Mouse (Mus musculus) left cerebral cortex, adult 2 months (tissue): ENCODE data around the gene P3h4. TPM values are rescaled to one million over a fixed set of nuclear protein-coding genes. Genes with fewer than 3 reads are reported as not detected.

ENCODE experiments used
- DNase-seq, 2 experiments: peaks; one replicate each; pipeline ENCODE4 v3.0.0; 2021 to 2022; ENCODE audit warnings: low spot score in 2 of 2, mixed read lengths in 1 of 2; ENCODE audit errors: extremely low spot score in 1 of 2
- H3K27ac ChIP-seq: fragments of 200-600 bp; 2 replicates; pipeline ENCODE4 v1.8.1; 2022
- H3K4me3 ChIP-seq: fragments of 200-600 bp; 2 replicates; pipeline ENCODE4 v1.8.1; 2022
- CTCF ChIP-seq: fragments of 200-600 bp; IDR thresholded peaks from 2 replicates; pipeline ENCODE4 v1.8.1; 2022; ENCODE audit warnings: antibody characterized with exemption, mild to moderate bottlenecking, moderate library complexity
- intact Hi-C: fragments of 180-260 bp; cut with DNase I; formaldehyde crosslinking; loops from one replicate; pipeline ENCODE4 v1.15.1; 2025
- long read RNA-seq, 2 experiments: library from polyadenylated mRNA; stranded (forward); transcript quantifications; one replicate each; pipeline ENCODE4 v2.0.0; 2021; ENCODE audit warnings: borderline mapping rate in 2 of 2
- total RNA-seq, 2 experiments: library from RNA; stranded (reverse); gene quantifications; 2 replicates each; pipeline ENCODE4 v1.2.3; 2021

P3h4 gene
- total RNA-seq, result 1 to 10 TPM; 7.6 to 9.4 TPM
- long read RNA-seq, experiment 1, transcript P3h4-201 (8 exons, 2,178 nt), result major isoform, 12 of 26 reads
- long read RNA-seq, experiment 1, partial matches to known transcripts, result 11 of 26 reads
- long read RNA-seq, experiment 1, other reads (novel, unspliced or antisense), result 3 of 26 reads
- long read RNA-seq, experiment 2, transcript P3h4-201 (8 exons, 2,178 nt), result major isoform, 17 of 23 reads
- long read RNA-seq, experiment 2, partial matches to known transcripts, result 4 of 23 reads
- long read RNA-seq, experiment 2, other reads (novel, unspliced or antisense), result 2 of 23 reads

GRCm38 (mm10) chr11:100414021-100414913 lies at the start of gene P3h4:
Gene P3h4, minus strand, starts transcription at chr11:100414836.
- intact Hi-C loops, result no loop called here
- peak within 1 kb of the TSS; percentile 84 for H3K4me3 ChIP-seq
- peak; percentile 72 to 77 for DNase-seq
- H3K27ac ChIP-seq, result peak within 1 kb of the TSS; percentile 70
- TF ChIP-seq CTCF, result peak; percentile 71

- no peak for TF ChIP-seq CTCF
- intact Hi-C loops, result no loop called here
- Histone ChIP-seq H3K4me3 (no peak overlapping the region), H3K27ac (no peak overlapping the region)
- no peak for DNase-seq
Observed at GRCm38 (mm10) chr11:100462699-100463098, 48.1 kb upstream of the P3h4 start.

GRCm38 (mm10) chr11:100457711-100458110 lies 43.1 kb upstream of the P3h4 start:
- intact Hi-C loops, result no loop called here
- no peak for DNase-seq
- no peak for TF ChIP-seq CTCF

GRCm38 (mm10) chr11:100457247-100457646 lies 42.6 kb upstream of the P3h4 start:
- no peak for TF ChIP-seq CTCF
- intact Hi-C loops, result no loop called here
- DNase-seq, result no peak
- no peak overlapping the region for H3K4me3 ChIP-seq
- no peak overlapping the region for H3K27ac ChIP-seq

More at GRCm38 (mm10) chr11:100457711-100458110, 43.1 kb upstream of the P3h4 start:
- Histone ChIP-seq H3K4me3 (no peak overlapping the region), H3K27ac (no peak overlapping the region)

- intact Hi-C loops, result no loop called here
- Histone ChIP-seq H3K27ac (no peak overlapping the region), H3K4me3 (no peak overlapping the region)
- no peak for DNase-seq
- TF ChIP-seq CTCF, result no peak
Observed at GRCm38 (mm10) chr11:100442625-100443024, 28.0 kb upstream of the P3h4 start.

- peak within 1 kb of the TSS; percentile 91 for H3K27ac ChIP-seq
- TF ChIP-seq CTCF, result no peak
- intact Hi-C loops, result no loop called here
- peak within 1 kb of the TSS; percentile 72 for H3K4me3 ChIP-seq
- DNase-seq, result no peak
Observed at GRCm38 (mm10) chr11:100441797-100442196, 27.2 kb upstream of the P3h4 start, which contains the start of the genes Nt5c3b and Klhl10. Gene Nt5c3b, minus strand, starts transcription at chr11:100441808. Gene Klhl10, plus strand, starts transcription at chr11:100441917.

GRCm38 (mm10) chr11:100440691-100441522 lies 26.3 kb upstream of the P3h4 start:
- intact Hi-C loops, result no loop called here
- no peak for TF ChIP-seq CTCF
- Histone ChIP-seq H3K27ac (peak overlapping the region; percentile 91), H3K4me3 (peak overlapping the region; percentile 72)
- peak; percentile 84 for DNase-seq

- Histone ChIP-seq H3K27ac (no peak overlapping the region), H3K4me3 (no peak overlapping the region)
- TF ChIP-seq CTCF, result no peak
- no peak for DNase-seq
- intact Hi-C loops, result no loop called here
Observed at GRCm38 (mm10) chr11:100437901-100438300, 23.3 kb upstream of the P3h4 start.

DNA sequence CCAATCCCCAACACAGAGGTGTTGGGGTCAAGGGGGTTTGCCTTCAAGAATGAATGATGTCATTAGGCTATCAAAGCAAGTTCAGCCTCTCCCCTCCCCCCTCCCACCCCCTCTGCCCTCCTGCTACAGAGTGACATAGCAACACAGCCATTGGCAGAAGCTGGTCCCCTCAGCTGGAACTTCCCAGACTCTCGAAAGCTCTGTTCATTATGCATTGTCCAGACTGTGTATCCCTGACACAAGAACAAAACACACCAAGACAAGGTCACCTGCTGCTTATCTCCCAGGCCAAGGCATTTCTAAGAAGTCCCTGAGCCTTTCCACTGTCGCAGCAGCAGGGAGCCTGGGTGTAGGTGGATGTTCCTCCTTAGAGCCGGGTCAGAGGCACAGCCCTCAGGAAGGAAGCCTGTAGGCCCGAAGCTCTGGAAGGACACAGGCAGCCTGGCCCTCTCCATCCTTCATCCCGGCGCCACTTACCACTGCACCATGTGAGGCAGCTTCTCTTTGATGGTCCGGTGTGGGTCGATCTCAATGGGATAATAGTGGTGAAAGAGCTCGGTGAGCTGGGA lies 21.1 kb upstream of the P3h4 start:
- no peak for TF ChIP-seq CTCF
- intact Hi-C loops, result no loop called here
- DNase-seq, result no peak
- H3K27ac ChIP-seq, result no peak overlapping the region
- H3K4me3 ChIP-seq, result no peak overlapping the region

DNA sequence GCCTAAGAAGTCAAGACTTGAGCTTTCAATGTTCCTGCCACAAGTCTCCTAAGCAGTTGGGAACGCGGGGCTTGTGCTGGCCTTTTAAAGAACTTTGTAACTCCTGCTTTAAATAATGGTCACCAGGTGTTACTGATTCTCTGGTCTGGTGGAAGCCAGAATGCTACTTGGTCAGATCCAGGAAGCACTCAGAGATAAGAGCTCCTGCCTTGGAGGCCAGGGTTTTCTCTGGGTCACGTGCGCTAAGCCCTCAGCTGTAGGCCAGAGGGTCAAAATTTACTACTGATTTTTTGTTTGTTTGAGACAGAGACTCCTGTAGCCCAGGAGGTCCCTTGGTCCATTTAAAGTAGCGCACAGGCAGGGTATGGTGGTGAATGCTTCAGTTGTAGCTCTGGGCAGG lies 17.4 kb upstream of the P3h4 start:
- no peak overlapping the region for H3K4me3 ChIP-seq
- intact Hi-C loops, result no loop called here
- H3K27ac ChIP-seq, result no peak overlapping the region
- TF ChIP-seq CTCF, result no peak
- no peak for DNase-seq

- H3K27ac ChIP-seq, result peak overlapping the region; percentile 25; the same call in 1 of the 2 replicates
- no peak for TF ChIP-seq CTCF
- intact Hi-C loops, result no loop called here
- no peak for DNase-seq
- H3K4me3 ChIP-seq, result no peak overlapping the region
Observed at GRCm38 (mm10) chr11:100430052-100430451, 15.4 kb upstream of the P3h4 start.
